Mouse (Mus musculus): Measurements from ENCODE around the gene Slamf8. TPM values are rescaled to one million over a fixed set of nuclear protein-coding genes. Genes with fewer than 3 reads are reported as not detected.

Gene Slamf8
- total and polyA plus RNA-seq, 2 experiments = 1.2 to 1.7 TPM

- Histone ChIP-seq H3K27me3 (ENCODE audit: control insufficient read depth, insufficient read depth, low read length) (no peaks in the 10 kb centered on the region), H3K79me2 (ENCODE audit: control insufficient read depth, insufficient read depth, low read length) (no peaks in the 10 kb centered on the region), H3K36me3 (ENCODE audit: control insufficient read depth, insufficient read depth, low read length) (no peaks in the 10 kb centered on the region), H3K27ac (replicated peaks; ENCODE audit: insufficient read depth, low read depth, low read length) (no peak overlapping the region), H3K4me1 (ENCODE audit: control insufficient read depth, insufficient read depth, low read length) (no peaks in the 10 kb centered on the region), H3K4me3 (ENCODE audit: insufficient read depth, low read depth, low read length) (no peak overlapping the region), H3K9ac (ENCODE audit: low read depth, low read length) (no peak overlapping the region)
- no peak for DNase-seq (ENCODE audit: extremely low read depth, low read depth, low spot score)
- TF ChIP-seq CTCF (IDR thresholded peaks at IDR 0.05; ENCODE audit: low read depth, low read length) (no peak), POLR2A (IDR thresholded peaks at IDR 0.05; ENCODE audit: extremely low read depth, insufficient read depth, low read length) (no peak)
- WGBS = 49% methylated on average over 7 of the region's 7 CpGs
These were observed 39.4 kb downstream of the Slamf8 start for GRCm38 (mm10) chr1:172551009-172551408.

GRCm38 (mm10) chr1:172550551-172550951 is 39.8 kb downstream of the Slamf8 start:
- Histone ChIP-seq H3K36me3 (ENCODE audit: control insufficient read depth, insufficient read depth, low read length) (no peaks in the 10 kb centered on the region), H3K9ac (ENCODE audit: low read depth, low read length) (no peak overlapping the region), H3K27me3 (ENCODE audit: control insufficient read depth, insufficient read depth, low read length) (no peaks in the 10 kb centered on the region), H3K27ac (replicated peaks; ENCODE audit: insufficient read depth, low read depth, low read length) (no peak overlapping the region), H3K4me3 (ENCODE audit: insufficient read depth, low read depth, low read length) (peak overlapping the region; percentile 28; the same call in 1 of the 2 replicates), H3K4me1 (ENCODE audit: control insufficient read depth, insufficient read depth, low read length) (no peaks in the 10 kb centered on the region), H3K79me2 (ENCODE audit: control insufficient read depth, insufficient read depth, low read length) (no peaks in the 10 kb centered on the region)
- DNase-seq (ENCODE audit: extremely low read depth, low read depth, low spot score) = peak; percentile 21
- 4% methylated on average over 8 of the region's 8 CpGs for WGBS
- TF ChIP-seq CTCF (IDR thresholded peaks at IDR 0.05; ENCODE audit: low read depth, low read length) (no peak), POLR2A (IDR thresholded peaks at IDR 0.05; ENCODE audit: extremely low read depth, insufficient read depth, low read length) (no peak)

- DNase-seq (ENCODE audit: extremely low read depth, low read depth, low spot score) = no peak
- H3K4me1 ChIP-seq (ENCODE audit: control insufficient read depth, insufficient read depth, low read length) = no peaks in the 10 kb centered on the region
- 14% methylated on average over 8 of the region's 8 CpGs for WGBS
- H3K9ac ChIP-seq (ENCODE audit: low read depth, low read length) = no peak overlapping the region
- peak overlapping the region; percentile 28; the same call in 1 of the 2 replicates for H3K4me3 ChIP-seq (ENCODE audit: insufficient read depth, low read depth, low read length)
- no peaks in the 10 kb centered on the region for H3K27me3 ChIP-seq (ENCODE audit: control insufficient read depth, insufficient read depth, low read length)
- H3K36me3 ChIP-seq (ENCODE audit: control insufficient read depth, insufficient read depth, low read length) = no peaks in the 10 kb centered on the region
- H3K27ac ChIP-seq (replicated peaks; ENCODE audit: insufficient read depth, low read depth, low read length) = no peak overlapping the region
- TF ChIP-seq CTCF (IDR thresholded peaks at IDR 0.05; ENCODE audit: low read depth, low read length) (no peak), POLR2A (IDR thresholded peaks at IDR 0.05; ENCODE audit: extremely low read depth, insufficient read depth, low read length) (no peak)
- no peaks in the 10 kb centered on the region for H3K79me2 ChIP-seq (ENCODE audit: control insufficient read depth, insufficient read depth, low read length)
These were observed 40.7 kb downstream of the Slamf8 start for GRCm38 (mm10) chr1:172549717-172550116.

GRCm38 (mm10) chr1:172549314-172549713 is 41.1 kb downstream of the Slamf8 start:
- no peaks in the 10 kb centered on the region for H3K27me3 ChIP-seq (ENCODE audit: control insufficient read depth, insufficient read depth, low read length)
- H3K79me2 ChIP-seq (ENCODE audit: control insufficient read depth, insufficient read depth, low read length) = no peaks in the 10 kb centered on the region
- no peak for TF ChIP-seq CTCF (IDR thresholded peaks at IDR 0.05; ENCODE audit: low read depth, low read length)
- TF ChIP-seq POLR2A (IDR thresholded peaks at IDR 0.05; ENCODE audit: extremely low read depth, insufficient read depth, low read length) = no peak
- H3K4me3 ChIP-seq (ENCODE audit: insufficient read depth, low read depth, low read length) = no peak overlapping the region
- no peak overlapping the region for H3K9ac ChIP-seq (ENCODE audit: low read depth, low read length)
- no peak overlapping the region for H3K27ac ChIP-seq (replicated peaks; ENCODE audit: insufficient read depth, low read depth, low read length)
- DNase-seq (ENCODE audit: extremely low read depth, low read depth, low spot score) = no peak
- WGBS = 32% methylated on average over 2 of the region's 2 CpGs
- H3K4me1 ChIP-seq (ENCODE audit: control insufficient read depth, insufficient read depth, low read length) = no peaks in the 10 kb centered on the region
- H3K36me3 ChIP-seq (ENCODE audit: control insufficient read depth, insufficient read depth, low read length) = no peaks in the 10 kb centered on the region

GRCm38 (mm10) chr1:172548501-172548900 is 41.9 kb downstream of the Slamf8 start:
- Histone ChIP-seq H3K79me2 (ENCODE audit: control insufficient read depth, insufficient read depth, low read length) (no peaks in the 10 kb centered on the region), H3K4me3 (ENCODE audit: insufficient read depth, low read depth, low read length) (no peak overlapping the region), H3K4me1 (ENCODE audit: control insufficient read depth, insufficient read depth, low read length) (no peaks in the 10 kb centered on the region), H3K9ac (ENCODE audit: low read depth, low read length) (no peak overlapping the region), H3K36me3 (ENCODE audit: control insufficient read depth, insufficient read depth, low read length) (no peaks in the 10 kb centered on the region), H3K27me3 (ENCODE audit: control insufficient read depth, insufficient read depth, low read length) (no peaks in the 10 kb centered on the region), H3K27ac (replicated peaks; ENCODE audit: insufficient read depth, low read depth, low read length) (no peak overlapping the region)
- TF ChIP-seq CTCF (IDR thresholded peaks at IDR 0.05; ENCODE audit: low read depth, low read length) (no peak), POLR2A (IDR thresholded peaks at IDR 0.05; ENCODE audit: extremely low read depth, insufficient read depth, low read length) (no peak)
- no peak for DNase-seq (ENCODE audit: extremely low read depth, low read depth, low spot score)
- 46% methylated on average over 7 of the region's 7 CpGs for whole genome bisulfite sequencing

- no peak overlapping the region for H3K4me3 ChIP-seq (ENCODE audit: insufficient read depth, low read depth, low read length)
- TF ChIP-seq CTCF (IDR thresholded peaks at IDR 0.05; ENCODE audit: low read depth, low read length) = no peak
- no peak for TF ChIP-seq POLR2A (IDR thresholded peaks at IDR 0.05; ENCODE audit: extremely low read depth, insufficient read depth, low read length)
- H3K4me1 ChIP-seq (ENCODE audit: control insufficient read depth, insufficient read depth, low read length) = no peaks in the 10 kb centered on the region
- H3K27ac ChIP-seq (replicated peaks; ENCODE audit: insufficient read depth, low read depth, low read length) = no peak overlapping the region
- H3K36me3 ChIP-seq (ENCODE audit: control insufficient read depth, insufficient read depth, low read length) = no peaks in the 10 kb centered on the region
- no peaks in the 10 kb centered on the region for H3K27me3 ChIP-seq (ENCODE audit: control insufficient read depth, insufficient read depth, low read length)
- H3K9ac ChIP-seq (ENCODE audit: low read depth, low read length) = no peak overlapping the region
- H3K79me2 ChIP-seq (ENCODE audit: control insufficient read depth, insufficient read depth, low read length) = no peaks in the 10 kb centered on the region
- DNase-seq (ENCODE audit: extremely low read depth, low read depth, low spot score) = no peak
- WGBS = 82% methylated on average over 4 of the region's 4 CpGs
These were observed 44.3 kb downstream of the Slamf8 start for GRCm38 (mm10) chr1:172546062-172546461.

Measured in liver, adult 2 months (tissue).